ENCODE assay signal across 20 mouse cellular contexts in the genomic region with DNA sequence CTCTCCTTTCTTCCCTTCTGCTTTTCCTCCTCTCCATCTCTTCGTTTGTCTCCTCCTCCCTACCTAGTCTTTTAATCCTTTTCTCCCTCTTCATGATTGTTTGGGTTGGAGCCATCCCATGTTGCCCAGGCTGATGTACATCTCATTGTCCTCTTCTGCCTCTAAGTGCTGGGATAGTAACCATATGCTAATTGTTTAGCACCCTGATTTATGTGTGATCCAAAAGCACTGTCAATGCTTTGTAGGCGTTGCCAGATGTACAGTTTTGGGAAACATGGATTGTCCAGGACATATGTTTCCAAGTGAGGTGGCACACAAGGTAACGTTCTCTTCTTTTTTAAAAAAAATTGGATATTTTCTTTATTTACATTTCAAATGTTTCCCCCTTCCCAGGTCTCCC.
DNase-seq lines count a peak whose midpoint lies in the region; ATAC-seq lines count a peak whose summit lies in the region.
"Had no signal": no experiment of that assay in that cellular context is flagged by ENCODE, and none has a peak within 500 bp of the region (broad histone marks: within the 10 kb centered on the region; RNA-seq: fewer than 3 reads in every experiment).

No protein-coding gene starts in this region.

- DNase-seq in right cerebral cortex, adult 18-20 months, result peak; percentile 7
- no peak for DNase-seq in right cerebral cortex, postnatal 4 days
- DNase-seq in brain, adult 2 months (ENCODE audit: low read depth, low spot score), result peak; percentile 24
- no peak for DNase-seq in hindbrain, embryonic 14.5 days (ENCODE audit: low spot score)
- DNase-seq in cerebellum, postnatal 25 days, result no peak
- DNase-seq: adrenal gland, adult 8-10 months; adrenal gland, postnatal 14 days; adrenal gland, postnatal 36 days; cerebellum, adult 11 months; cerebellum, adult 18-20 months; cerebellum, adult 8-10 months; cerebellum, adult 9-11 months; cerebellum, postnatal 14 days; forebrain, postnatal 0 days had no signal

- no peak overlapping the region for H3K9ac ChIP-seq in hindbrain, embryonic 14.5 days
- H3K9ac ChIP-seq: embryonic facial prominence, embryonic 12.5 days; forebrain, embryonic 13.5 days; forebrain, embryonic 15.5 days; forebrain, postnatal 0 days had no signal

- no peak for ATAC-seq in hindbrain, embryonic 14.5 days (ENCODE audit: low FRiP score)
- ATAC-seq: activated CD4-positive, CD25-positive, alpha-beta regulatory T cell, adult 4 months; forebrain, embryonic 13.5 days; forebrain, embryonic 15.5 days; forebrain, postnatal 0 days; Patski had no signal

- H3K36me3 ChIP-seq in hindbrain, embryonic 14.5 days (replicated peaks; ENCODE audit: control insufficient read depth, insufficient read depth), result no peaks in the 10 kb centered on the region
- H3K36me3 ChIP-seq: embryonic facial prominence, embryonic 10.5 days; embryonic facial prominence, embryonic 12.5 days; forebrain, embryonic 15.5 days had no signal

- H3K4me2 ChIP-seq in hindbrain, embryonic 14.5 days (replicated peaks), result no peak overlapping the region
- H3K4me2 ChIP-seq: embryonic facial prominence, embryonic 12.5 days; forebrain, embryonic 13.5 days; forebrain, embryonic 15.5 days had no signal

- H3K27me3 ChIP-seq in hindbrain, embryonic 14.5 days (ENCODE audit: control insufficient read depth, insufficient read depth, low read length), result no peaks in the 10 kb centered on the region
- H3K27me3 ChIP-seq: embryonic facial prominence, embryonic 12.5 days; forebrain, embryonic 13.5 days; forebrain, embryonic 15.5 days had no signal

- 88% methylated on average over 3 of the region's 3 CpGs for WGBS in hindbrain, embryonic 14.5 days

- no peak overlapping the region for H3K27ac ChIP-seq in hindbrain, embryonic 14.5 days
- H3K27ac ChIP-seq: embryonic facial prominence, embryonic 10.5 days; embryonic facial prominence, embryonic 12.5 days; forebrain, embryonic 13.5 days; forebrain, embryonic 15.5 days had no signal

- H3K4me3 ChIP-seq in hindbrain, embryonic 14.5 days (replicated peaks; ENCODE audit: low read length), result no peak overlapping the region
- H3K4me3 ChIP-seq: embryonic facial prominence, embryonic 10.5 days; embryonic facial prominence, embryonic 12.5 days; forebrain, embryonic 13.5 days; forebrain, embryonic 15.5 days had no signal

- no peaks in the 10 kb centered on the region for H3K4me1 ChIP-seq in hindbrain, embryonic 14.5 days (replicated peaks; ENCODE audit: control insufficient read depth, insufficient read depth, low read length)
- H3K4me1 ChIP-seq: embryonic facial prominence, embryonic 10.5 days; embryonic facial prominence, embryonic 12.5 days; forebrain, embryonic 13.5 days; forebrain, embryonic 15.5 days had no signal

- no peaks in the 10 kb centered on the region for H3K9me3 ChIP-seq in hindbrain, embryonic 14.5 days (ENCODE audit: control insufficient read depth, low read length)
- H3K9me3 ChIP-seq: embryonic facial prominence, embryonic 10.5 days; embryonic facial prominence, embryonic 12.5 days; forebrain, embryonic 13.5 days; forebrain, embryonic 15.5 days had no signal

Comparison
In these comparisons a context has a peak if more than half of its experiments do, and no peak if none do; other contexts are left out.
1. DNase-seq: peak in right cerebral cortex, adult 18-20 months (single experiment) and brain, adult 2 months (single experiment); none in right cerebral cortex, postnatal 4 days (single experiment), hindbrain, embryonic 14.5 days (single experiment) and cerebellum, postnatal 25 days (0 of 2).